11 mouse cellular contexts compared by ENCODE assay signal in genomic region chr9:106308983-106309382, GRCm38 (mm10). TPM values are rescaled to one million over a fixed set of nuclear protein-coding genes. Genes with fewer than 3 reads are reported as not detected.
DNase-seq lines count a peak whose midpoint lies in the region; ATAC-seq and TF ChIP-seq lines count a peak whose summit lies in the region.
"Had no signal": no experiment of that assay in that cellular context is flagged by ENCODE, and none has a peak within 500 bp of the region (broad histone marks: within the 10 kb centered on the region; RNA-seq: fewer than 3 reads in every experiment).

No protein-coding gene starts in this region.

- no peak for TF ChIP-seq EP300 in stomach, postnatal 0 days (optimal IDR thresholded peaks at IDR 0.05)

- no peaks in the 10 kb centered on the region for H3K4me1 ChIP-seq in hindbrain, embryonic 12.5 days
- H3K4me1 ChIP-seq in hindbrain, postnatal 0 days (ENCODE audit: insufficient read depth, low read length): no peaks in the 10 kb centered on the region
- peaks cover 13% of the 10 kb centered on the region; the same call in 1 of the 2 replicates for H3K4me1 ChIP-seq in spleen, adult 2 months (ENCODE audit: control insufficient read depth, insufficient read depth, insufficient read length)
- peaks cover 4% of the 10 kb centered on the region for H3K4me1 ChIP-seq in limb, embryonic 13.5 days
- H3K4me1 ChIP-seq in stomach, postnatal 0 days (replicated peaks; ENCODE audit: control insufficient read depth, insufficient read depth): no peaks in the 10 kb centered on the region

- H3K4me2 ChIP-seq in hindbrain, embryonic 12.5 days (replicated peaks): no peak overlapping the region
- H3K4me2 ChIP-seq in hindbrain, postnatal 0 days (ENCODE audit: low read depth, low read length): no peak overlapping the region
- H3K4me2 ChIP-seq in limb, embryonic 13.5 days (replicated peaks): no peak overlapping the region
- no peak overlapping the region for H3K4me2 ChIP-seq in stomach, postnatal 0 days (replicated peaks; ENCODE audit: low read depth)

- no peak for ATAC-seq in hindbrain, embryonic 12.5 days (ENCODE audit: low FRiP score)
- no peak for ATAC-seq in hindbrain, postnatal 0 days
- ATAC-seq in limb, embryonic 13.5 days (ENCODE audit: low FRiP score, low read depth): no peak
- no peak for ATAC-seq in stomach, postnatal 0 days (ENCODE audit: low FRiP score, low TSS enrichment)

- no peaks in the 10 kb centered on the region for H3K27me3 ChIP-seq in hindbrain, embryonic 12.5 days
- no peaks in the 10 kb centered on the region for H3K27me3 ChIP-seq in hindbrain, postnatal 0 days (ENCODE audit: insufficient read depth, low read length)
- H3K27me3 ChIP-seq in spleen, adult 2 months (ENCODE audit: control insufficient read depth, insufficient read depth, low read length): no peaks in the 10 kb centered on the region
- no peaks in the 10 kb centered on the region for H3K27me3 ChIP-seq in limb, embryonic 13.5 days
- no peaks in the 10 kb centered on the region for H3K27me3 ChIP-seq in stomach, postnatal 0 days (ENCODE audit: control insufficient read depth, insufficient read depth, low read length)

- no peak for TF ChIP-seq CTCF in hindbrain, postnatal 0 days (IDR thresholded peaks at IDR 0.05; ENCODE audit: low read depth)
- no peak for TF ChIP-seq CTCF in spleen, adult 2 months (IDR thresholded peaks at IDR 0.05; ENCODE audit: extremely low read depth, insufficient read depth, insufficient read length, insufficient replicate concordance)
- TF ChIP-seq CTCF in stomach, postnatal 0 days (IDR thresholded peaks at IDR 0.05; ENCODE audit: low read depth): no peak

- 91% methylated on average over 5 of the region's 5 CpGs for WGBS in hindbrain, embryonic 12.5 days
- WGBS in hindbrain, postnatal 0 days: 84% methylated on average over 5 of the region's 5 CpGs
- WGBS in spleen, adult 2 months: 80% methylated on average over 5 of the region's 5 CpGs
- 84% methylated on average over 5 of the region's 5 CpGs for WGBS in limb, embryonic 13.5 days
- 84% methylated on average over 5 of the region's 5 CpGs for WGBS in stomach, postnatal 0 days

- 0 out of 2 replicates have a peak overlapping the region, but pooled peaks have one; percentile 41 for H3K9ac ChIP-seq in hindbrain, embryonic 12.5 days
- no peak overlapping the region for H3K9ac ChIP-seq in hindbrain, postnatal 0 days (replicated peaks; ENCODE audit: low read length)
- H3K9ac ChIP-seq in limb, embryonic 13.5 days: no peak overlapping the region
- H3K9ac ChIP-seq in stomach, postnatal 0 days (ENCODE audit: low read length): no peak overlapping the region

- TF ChIP-seq POLR2A in spleen, adult 2 months (IDR thresholded peaks at IDR 0.05; ENCODE audit: low read depth, low read length): no peak

- no peak for DNase-seq in hindbrain, postnatal 0 days (ENCODE audit: low spot score)
- DNase-seq in spleen, adult 2 months (ENCODE audit: low read depth in 1 of 2, low spot score in 2 of 2): no peak
- DNase-seq in spleen, postnatal 14 days (ENCODE audit: low spot score in 2 of 2): no peak
- DNase-seq in stomach, postnatal 0 days (ENCODE audit: low spot score): no peak
- no peak for DNase-seq in cerebellum, adult 9-10 months
- DNase-seq in kidney, adult 11 months: no peak
- DNase-seq: gastrocnemius, postnatal 36 days; kidney, adult 18-20 months; right cerebral cortex, postnatal 14 days had no signal

- no peak overlapping the region for H3K4me3 ChIP-seq in hindbrain, embryonic 12.5 days
- H3K4me3 ChIP-seq in hindbrain, postnatal 0 days (ENCODE audit: low read length): no peak overlapping the region
- no peak overlapping the region for H3K4me3 ChIP-seq in spleen, adult 2 months (ENCODE audit: extremely low read depth, insufficient read depth, insufficient read length)
- no peak overlapping the region for H3K4me3 ChIP-seq in limb, embryonic 13.5 days
- H3K4me3 ChIP-seq in stomach, postnatal 0 days (ENCODE audit: low read depth, low read length): no peak overlapping the region

- no peaks in the 10 kb centered on the region for H3K9me3 ChIP-seq in hindbrain, embryonic 12.5 days (replicated peaks)
- H3K9me3 ChIP-seq in hindbrain, postnatal 0 days (ENCODE audit: low read length): no peaks in the 10 kb centered on the region
- no peaks in the 10 kb centered on the region for H3K9me3 ChIP-seq in limb, embryonic 13.5 days
- H3K9me3 ChIP-seq in stomach, postnatal 0 days (ENCODE audit: control insufficient read depth, low read length): no peaks in the 10 kb centered on the region

- no peak overlapping the region for H3K27ac ChIP-seq in hindbrain, embryonic 12.5 days
- H3K27ac ChIP-seq in hindbrain, postnatal 0 days: no peak overlapping the region
- peak overlapping the region; percentile 72 for H3K27ac ChIP-seq in spleen, adult 2 months (ENCODE audit: insufficient read depth, low read length)
- peak overlapping the region; percentile 52; the same call in 1 of the 2 replicates for H3K27ac ChIP-seq in limb, embryonic 13.5 days
- H3K27ac ChIP-seq in stomach, postnatal 0 days (replicated peaks): peak overlapping the region; percentile 45; the same call in 1 of the 2 replicates

- peaks cover 4% of the 10 kb centered on the region; the same call in 1 of the 2 replicates for H3K36me3 ChIP-seq in hindbrain, embryonic 12.5 days
- H3K36me3 ChIP-seq in hindbrain, postnatal 0 days (ENCODE audit: insufficient read depth, low read length): no peaks in the 10 kb centered on the region
- no peaks in the 10 kb centered on the region for H3K36me3 ChIP-seq in spleen, adult 2 months (ENCODE audit: control insufficient read depth, insufficient read depth, low read length)
- H3K36me3 ChIP-seq in limb, embryonic 13.5 days: peaks cover 8% of the 10 kb centered on the region; the same call in 1 of the 2 replicates
- H3K36me3 ChIP-seq in stomach, postnatal 0 days (ENCODE audit: control insufficient read depth, insufficient read depth, low read length): no peaks in the 10 kb centered on the region; the same call in 1 of the 2 replicates

RNA-seq across cellular contexts. Expression of gene Poc1a, which starts 28.1 kb away (rescaled TPM):
- polyA plus RNA-seq in hindbrain, embryonic 12.5 days (2016; fragmentation: Nextera tagmentation; extraction: Ambion mirVana): 15.4 and 16.4 TPM in 2 replicates
- 9.3 and 9.8 TPM in 2 replicates for total RNA-seq in hindbrain, postnatal 0 days (2014; rRNA removed)
- 9.2 and 10.8 TPM in 2 replicates for polyA plus RNA-seq in hindbrain, postnatal 0 days (2015; fragmentation: Nextera tagmentation; extraction: Ambion mirVana)
- polyA plus RNA-seq in spleen, adult 2 months (2012; rRNA removed): 6.8 and 8.4 TPM in 2 replicates
- 23.8 and 24.0 TPM in 2 replicates for polyA plus RNA-seq in limb, embryonic 13.5 days (2015; fragmentation: Nextera tagmentation; extraction: Ambion mirVana)
- 13.0 and 13.3 TPM in 2 replicates for polyA plus RNA-seq in stomach, postnatal 0 days (2015; fragmentation: Nextera tagmentation; extraction: Ambion mirVana)

RNA-seq across cellular contexts. Expression of gene Dusp7, which starts 59.4 kb away (rescaled TPM):
- polyA plus RNA-seq in hindbrain, embryonic 12.5 days (2016; fragmentation: Nextera tagmentation; extraction: Ambion mirVana): 25.5 and 26.9 TPM in 2 replicates
- 56.0 and 66.4 TPM in 2 replicates for total RNA-seq in hindbrain, postnatal 0 days (2014; rRNA removed)
- 12.7 and 13.7 TPM in 2 replicates for polyA plus RNA-seq in hindbrain, postnatal 0 days (2015; fragmentation: Nextera tagmentation; extraction: Ambion mirVana)
- polyA plus RNA-seq in spleen, adult 2 months (2012; rRNA removed): 73.1 and 93.2 TPM in 2 replicates
- polyA plus RNA-seq in limb, embryonic 13.5 days (2015; fragmentation: Nextera tagmentation; extraction: Ambion mirVana): 40.5 and 41.1 TPM in 2 replicates
- 12.3 and 12.7 TPM in 2 replicates for polyA plus RNA-seq in stomach, postnatal 0 days (2015; fragmentation: Nextera tagmentation; extraction: Ambion mirVana)

Comparison
In these comparisons a context has a peak if more than half of its experiments do, and no peak if none do; other contexts are left out.
1. H3K27ac ChIP-seq: peak in spleen, adult 2 months (single experiment), limb, embryonic 13.5 days (single experiment) and stomach, postnatal 0 days (single experiment); none in hindbrain, embryonic 12.5 days (single experiment) and hindbrain, postnatal 0 days (single experiment).